Mouse (Mus musculus) liver, embryonic 11.5 days (tissue): ENCODE data around the gene Mctp1. TPM values are rescaled to one million over a fixed set of nuclear protein-coding genes. Genes with fewer than 3 reads are reported as not detected.

Experiments
- ATAC-seq: fragments of 200-750 bp; cut with Nextera tagmentation; replicated peaks from 2 replicates; pipeline ENCODE4 v1.8.0; 2017; ENCODE audit warnings: moderate number of reproducible peaks, mild to moderate bottlenecking, moderate TSS enrichment, moderate library complexity; ENCODE audit not compliant: low FRiP score
- DNase-seq: peaks from one replicate; pipeline ENCODE4 v3.0.0-alpha.2; 2017; ENCODE audit warnings: low spot score
- H3K27ac ChIP-seq: fragments of 300-500 bp; sonication (generic); 2 replicates; pipeline ENCODE4 v1.5.1; 2014; ENCODE audit warnings: mild to moderate bottlenecking, low read depth, low read length, control low read depth
- H3K27me3 ChIP-seq: fragments of 300-500 bp; sonication (generic); replicated peaks from 2 replicates; pipeline ENCODE4 v1.6.1; 2014; ENCODE audit warnings: low read length, mixed read lengths; ENCODE audit not compliant: control insufficient read depth, insufficient read depth
- H3K36me3 ChIP-seq: fragments of 300-500 bp; sonication (generic); 2 replicates; pipeline ENCODE4 v1.6.1; 2014; ENCODE audit warnings: mild to moderate bottlenecking, low read length, moderate library complexity, mixed read lengths; ENCODE audit not compliant: control insufficient read depth, insufficient read depth
- H3K4me1 ChIP-seq: fragments of 300-500 bp; sonication (generic); replicated peaks from 2 replicates; pipeline ENCODE4 v1.6.1; 2014; ENCODE audit warnings: low read length, mixed read lengths; ENCODE audit not compliant: control insufficient read depth, insufficient read depth
- H3K4me2 ChIP-seq: fragments of 300-500 bp; sonication (generic); 2 replicates; pipeline ENCODE4 v1.6.1; 2014; ENCODE audit warnings: mild to moderate bottlenecking, control low read depth, moderate library complexity
- H3K4me3 ChIP-seq: fragments of 300-500 bp; sonication (generic); 2 replicates; pipeline ENCODE4 v1.5.1; 2014; ENCODE audit warnings: low read depth, low read length, control low read depth
- H3K9ac ChIP-seq: fragments of 300-500 bp; sonication (generic); 2 replicates; pipeline ENCODE4 v1.6.1; 2014; ENCODE audit warnings: low read depth, low read length, control low read depth
- H3K9me3 ChIP-seq: fragments of 300-500 bp; sonication (generic); 2 replicates; pipeline ENCODE4 v1.6.1; 2016; ENCODE audit warnings: low read length, inconsistent platforms, mixed read lengths; ENCODE audit not compliant: control insufficient read depth
- WGBS: fragments of 180-500 bp; shearing (Covaris S2); extraction: QIAGEN DNeasy Blood & Tissue Kit; methylation state at CpG from one replicate; pipeline ENCODE4 v1.1.7; 2014; 5-methylcytosine and 5-hydroxymethylcytosine counted together
- polyA plus RNA-seq: library from polyadenylated mRNA; unstranded; fragments of >200 nt; fragmentation: Nextera tagmentation; extraction: Ambion mirVana; gene quantifications from 2 replicates; pipeline ENCODE4 v1.2.1, GENCODE M21; 2014

Mctp1 gene
- polyA plus RNA-seq, 1 experiment from 2014 or later = 0.89 TPM

DNA sequence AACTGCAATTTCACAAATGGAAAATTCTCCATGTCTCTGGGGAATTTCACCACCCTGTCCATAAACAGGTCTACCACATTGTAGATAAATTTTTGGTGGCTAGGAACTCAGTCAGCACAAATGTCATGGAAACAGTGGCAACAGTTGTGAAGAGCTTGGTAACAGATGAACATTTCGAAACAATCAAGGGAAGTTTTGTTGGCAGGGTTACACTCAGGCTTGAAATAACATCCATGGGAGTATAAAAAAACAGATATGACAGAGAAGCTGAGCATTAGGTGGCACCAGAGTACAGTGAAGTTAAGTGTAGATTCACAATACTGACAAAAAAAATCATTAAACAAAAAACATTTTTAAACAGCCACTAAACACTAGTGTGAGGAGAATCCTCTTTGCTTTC, 26.3 kb downstream of the Mctp1 start:
- Histone ChIP-seq H3K9me3 (no peaks in the 10 kb centered on the region), H3K4me2 (no peak overlapping the region), H3K4me3 (no peak overlapping the region), H3K4me1 (peaks cover 5% of the 10 kb centered on the region), H3K27me3 (no peaks in the 10 kb centered on the region), H3K27ac (no peak overlapping the region), H3K9ac (no peak overlapping the region), H3K36me3 (no peaks in the 10 kb centered on the region)
- DNase-seq (no peak), ATAC-seq (no peak)
- 73% methylated on average over 1 of the region's 1 CpGs for WGBS

DNA sequence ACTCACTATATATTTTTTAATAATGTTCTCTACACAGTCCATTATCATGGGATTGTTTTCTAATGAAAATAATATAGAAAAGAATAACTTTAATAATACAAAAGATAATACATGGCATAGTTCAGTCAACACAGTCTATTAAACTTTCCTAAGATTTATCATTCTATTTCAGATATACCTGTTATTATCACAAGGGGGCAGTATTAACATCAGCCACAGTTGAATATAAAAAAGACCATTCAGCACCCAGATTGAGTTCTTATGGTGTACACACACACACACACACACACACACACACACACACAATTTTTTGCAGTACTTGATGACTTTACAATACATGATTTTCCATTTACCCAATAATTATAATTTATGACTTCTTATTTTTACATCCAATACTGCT, 31.0 kb downstream of the Mctp1 start:
- H3K36me3 ChIP-seq = no peaks in the 10 kb centered on the region
- H3K27ac ChIP-seq = no peak overlapping the region
- no peaks in the 10 kb centered on the region; the same call in 1 of the 2 replicates for H3K4me1 ChIP-seq
- H3K4me3 ChIP-seq = no peak overlapping the region
- ATAC-seq = no peak
- no peaks in the 10 kb centered on the region for H3K9me3 ChIP-seq
- DNase-seq = no peak
- H3K27me3 ChIP-seq = no peaks in the 10 kb centered on the region
- no peak overlapping the region for H3K4me2 ChIP-seq
- no peak overlapping the region for H3K9ac ChIP-seq

DNA sequence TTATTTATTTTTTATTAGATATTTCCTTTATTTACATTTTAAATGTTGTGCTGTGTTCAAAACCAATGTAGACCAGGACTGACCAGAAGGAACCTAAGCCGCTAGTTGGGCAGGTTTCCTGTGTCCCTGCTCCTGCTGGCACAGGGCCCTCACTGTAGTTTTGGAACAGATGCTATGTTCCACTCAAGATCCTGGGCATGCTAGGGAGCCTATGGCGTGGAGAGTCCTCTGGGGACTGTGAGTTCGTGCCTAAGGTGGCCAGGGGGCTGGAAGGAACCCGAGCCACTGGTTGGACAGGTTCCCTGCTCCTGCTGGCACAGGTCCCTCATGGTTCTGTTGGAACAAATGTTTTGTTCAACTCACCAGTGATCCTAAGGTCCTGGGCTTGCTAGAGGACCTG, 35.8 kb downstream of the Mctp1 start:
- no peak overlapping the region for H3K4me2 ChIP-seq
- no peak overlapping the region for H3K9ac ChIP-seq
- no peak overlapping the region for H3K4me3 ChIP-seq
- no peaks in the 10 kb centered on the region for H3K27me3 ChIP-seq
- DNase-seq (no peak), ATAC-seq (no peak)
- no peaks in the 10 kb centered on the region for H3K9me3 ChIP-seq
- 70% methylated on average over 4 of the region's 4 CpGs for WGBS
- H3K36me3 ChIP-seq = no peaks in the 10 kb centered on the region
- peaks cover 9% of the 10 kb centered on the region; the same call in 1 of the 2 replicates for H3K4me1 ChIP-seq
- no peak overlapping the region for H3K27ac ChIP-seq

DNA sequence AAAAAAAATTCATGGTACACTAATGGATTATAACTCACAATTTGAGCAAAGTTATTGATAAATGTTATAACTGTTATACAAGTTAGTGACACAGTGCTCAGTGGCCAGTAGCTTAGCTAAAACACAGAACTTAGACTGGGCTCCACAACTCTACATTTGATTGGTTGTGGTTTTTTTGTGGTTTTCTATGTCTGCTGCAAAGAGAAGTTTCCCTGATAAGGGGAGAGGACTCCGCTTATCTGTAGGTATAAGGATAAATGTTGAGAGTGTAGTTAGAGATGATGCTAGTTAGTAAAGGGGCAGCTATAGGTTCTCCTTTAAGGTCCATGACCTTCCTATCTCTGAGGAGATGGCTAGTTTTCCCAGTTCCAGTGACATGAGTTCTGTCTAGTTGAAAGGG, 36.7 kb downstream of the Mctp1 start:
- ATAC-seq (peak; percentile 93), DNase-seq (no peak)
- H3K27me3 ChIP-seq = no peaks in the 10 kb centered on the region
- peak overlapping the region; percentile 15; the same call in 1 of the 2 replicates for H3K4me2 ChIP-seq
- H3K9ac ChIP-seq = no peak overlapping the region
- peaks cover 9% of the 10 kb centered on the region; the same call in 1 of the 2 replicates for H3K4me1 ChIP-seq
- no peaks in the 10 kb centered on the region for H3K36me3 ChIP-seq
- no peak overlapping the region for H3K4me3 ChIP-seq
- 34% methylated on average over 1 of the region's 1 CpGs for WGBS
- H3K27ac ChIP-seq = no peak overlapping the region
- H3K9me3 ChIP-seq = no peaks in the 10 kb centered on the region

DNA sequence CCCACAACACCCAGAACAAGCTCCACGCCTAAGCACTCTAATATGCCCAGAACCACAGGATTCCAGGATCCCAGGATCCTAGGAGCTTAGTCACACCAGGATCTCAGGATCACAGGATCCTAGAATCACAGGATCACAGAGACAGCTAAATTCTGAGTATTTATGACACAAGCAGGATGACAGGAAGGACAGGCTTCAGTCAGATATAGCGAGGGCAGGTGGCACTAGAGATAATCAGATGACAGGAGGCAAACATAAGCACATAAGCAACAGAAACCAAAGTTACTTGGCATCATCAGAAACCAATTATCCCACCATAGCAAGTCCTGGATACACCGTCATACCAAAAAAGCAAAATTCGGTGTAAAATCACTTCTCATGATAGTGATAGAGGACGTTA, 37.8 kb downstream of the Mctp1 start:
- no peak for DNase-seq
- no peaks in the 10 kb centered on the region for H3K27me3 ChIP-seq
- no peak overlapping the region for H3K9ac ChIP-seq
- WGBS = 71% methylated on average over 5 of the region's 5 CpGs
- H3K4me2 ChIP-seq = no peak overlapping the region
- no peaks in the 10 kb centered on the region for H3K9me3 ChIP-seq
- ATAC-seq = peak; percentile 46; the same call in 1 of the 2 replicates
- H3K4me1 ChIP-seq = peaks cover 9% of the 10 kb centered on the region; the same call in 1 of the 2 replicates
- no peak overlapping the region for H3K4me3 ChIP-seq
- H3K27ac ChIP-seq = no peak overlapping the region
- no peaks in the 10 kb centered on the region for H3K36me3 ChIP-seq

DNA sequence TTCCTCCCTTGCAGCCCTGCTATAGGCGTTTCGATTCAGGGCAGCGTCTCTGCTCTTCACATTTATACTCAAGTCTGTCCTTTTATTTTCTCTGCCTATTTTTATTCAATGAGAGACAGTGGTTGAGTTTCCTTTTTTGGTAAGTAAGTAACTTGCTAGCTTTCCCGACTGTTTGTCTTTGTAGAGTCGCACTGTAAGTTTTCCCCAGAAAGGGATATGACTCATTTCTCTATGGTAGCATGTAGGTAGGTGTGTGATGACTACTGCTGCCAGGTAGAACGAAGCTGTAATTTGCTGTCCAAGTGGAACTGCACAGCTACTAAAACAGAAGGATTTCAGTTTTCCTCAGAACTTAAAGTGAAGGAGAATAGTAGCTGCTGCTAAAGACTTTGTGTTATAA, 45.1 kb downstream of the Mctp1 start:
- 78% methylated on average over 6 of the region's 6 CpGs for WGBS
- Histone ChIP-seq H3K4me3 (no peak overlapping the region), H3K36me3 (no peaks in the 10 kb centered on the region), H3K9ac (no peak overlapping the region), H3K4me1 (no peaks in the 10 kb centered on the region), H3K9me3 (no peaks in the 10 kb centered on the region), H3K27me3 (no peaks in the 10 kb centered on the region), H3K4me2 (no peak overlapping the region), H3K27ac (no peak overlapping the region)
- no peak for ATAC-seq
- DNase-seq = no peak

DNA sequence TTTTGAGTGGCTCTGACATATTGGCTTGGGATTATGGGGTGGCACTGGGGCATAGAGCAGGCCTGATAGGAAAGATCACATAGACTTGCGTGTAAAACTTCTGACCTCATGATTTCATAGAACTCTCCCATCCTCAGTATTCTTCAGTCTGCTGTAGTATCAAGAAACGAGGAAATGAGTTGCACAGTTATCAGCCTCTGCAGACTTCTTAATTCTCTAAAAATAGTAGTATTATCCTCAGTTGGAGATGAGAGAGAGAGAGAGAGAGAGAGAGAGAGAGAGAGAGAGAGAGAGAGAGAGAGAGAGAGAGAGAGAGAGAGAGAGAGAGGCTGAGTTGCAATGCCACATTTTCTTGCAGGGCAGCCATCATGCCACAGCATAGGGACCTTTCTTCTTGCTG, 45.6 kb downstream of the Mctp1 start:
- H3K4me3 ChIP-seq = no peak overlapping the region
- no peak for DNase-seq
- no peaks in the 10 kb centered on the region for H3K27me3 ChIP-seq
- H3K36me3 ChIP-seq = no peaks in the 10 kb centered on the region
- H3K4me2 ChIP-seq = no peak overlapping the region
- H3K27ac ChIP-seq = no peak overlapping the region
- 49% methylated on average over 2 of the region's 2 CpGs for WGBS
- no peak overlapping the region for H3K9ac ChIP-seq
- ATAC-seq = no peak
- no peaks in the 10 kb centered on the region for H3K9me3 ChIP-seq
- no peaks in the 10 kb centered on the region for H3K4me1 ChIP-seq

DNA sequence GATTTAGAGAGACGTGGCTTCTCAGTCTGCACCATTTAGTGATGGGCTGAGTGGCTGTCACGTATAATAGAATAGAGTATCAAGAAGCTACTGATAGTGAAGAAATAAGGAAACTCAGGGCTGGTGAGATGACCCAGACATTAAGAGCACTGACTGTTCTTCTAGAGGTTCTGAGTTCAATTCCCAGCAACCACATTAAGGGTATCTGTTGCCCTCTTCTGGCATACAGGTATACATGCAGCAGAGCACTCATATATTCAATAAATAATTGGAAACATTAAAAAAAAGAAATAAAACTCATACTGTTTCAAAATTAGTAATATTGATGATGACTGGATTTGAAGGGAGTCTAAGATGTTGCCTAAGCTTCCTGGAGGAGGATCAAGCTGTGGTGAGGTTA, 47.6 kb downstream of the Mctp1 start:
- H3K27me3 ChIP-seq = no peaks in the 10 kb centered on the region
- no peak overlapping the region for H3K4me3 ChIP-seq
- H3K4me1 ChIP-seq = no peaks in the 10 kb centered on the region
- WGBS = 81% methylated on average over 2 of the region's 2 CpGs
- no peak overlapping the region for H3K4me2 ChIP-seq
- no peaks in the 10 kb centered on the region for H3K36me3 ChIP-seq
- no peaks in the 10 kb centered on the region for H3K9me3 ChIP-seq
- H3K9ac ChIP-seq = no peak overlapping the region
- H3K27ac ChIP-seq = no peak overlapping the region
- no peak for ATAC-seq
- DNase-seq = no peak

DNA sequence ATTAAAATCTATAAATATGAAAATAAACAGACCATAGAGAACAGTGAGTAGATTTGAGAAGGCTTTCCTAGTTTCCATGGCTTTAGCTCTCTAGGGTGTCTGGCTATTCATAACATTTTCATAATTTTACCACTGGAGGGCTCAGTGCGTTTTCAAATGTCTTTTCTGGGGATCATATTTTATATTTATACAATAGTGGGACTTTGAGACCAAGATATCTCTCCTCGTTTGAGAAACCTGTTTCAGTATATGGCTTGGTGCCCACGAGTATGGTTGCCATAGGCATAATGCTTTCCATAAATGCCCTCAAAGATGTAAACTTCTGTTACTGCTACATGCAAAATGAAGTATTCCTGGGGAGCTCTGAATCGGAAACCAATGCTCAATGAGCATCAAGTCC, 49.1 kb downstream of the Mctp1 start:
- DNase-seq (no peak), ATAC-seq (no peak)
- Histone ChIP-seq H3K4me2 (no peak overlapping the region), H3K4me1 (no peaks in the 10 kb centered on the region), H3K9ac (no peak overlapping the region), H3K9me3 (no peaks in the 10 kb centered on the region), H3K27me3 (no peaks in the 10 kb centered on the region), H3K4me3 (no peak overlapping the region), H3K27ac (no peak overlapping the region), H3K36me3 (no peaks in the 10 kb centered on the region)
- WGBS = 77% methylated on average over 4 of the region's 4 CpGs
